Mouse (Mus musculus) ES-E14 (cell line): ENCODE results near the gene Cnksr2.

Experiments
- CHD2 ChIP-seq: IDR thresholded peaks from 2 replicates; pipeline ENCODE4 v1.6.1; 2014; ENCODE audit warnings: mild to moderate bottlenecking, low read depth, low read length, inconsistent platforms
- HCFC1 ChIP-seq: IDR thresholded peaks from 2 replicates; pipeline ENCODE4 v1.6.1; 2012; ENCODE audit warnings: low read length, inconsistent platforms, borderline replicate concordance; ENCODE audit not compliant: insufficient read depth
- MAFK ChIP-seq: IDR thresholded peaks from 2 replicates; pipeline ENCODE4 v1.6.1; 2014; ENCODE audit warnings: mild to moderate bottlenecking, low read depth, low read length, inconsistent platforms; ENCODE audit not compliant: insufficient read depth
- ZNF384 ChIP-seq: IDR thresholded peaks from 2 replicates; pipeline ENCODE4 v1.6.1; 2012; ENCODE audit warnings: low read depth, low read length, inconsistent platforms

DNA sequence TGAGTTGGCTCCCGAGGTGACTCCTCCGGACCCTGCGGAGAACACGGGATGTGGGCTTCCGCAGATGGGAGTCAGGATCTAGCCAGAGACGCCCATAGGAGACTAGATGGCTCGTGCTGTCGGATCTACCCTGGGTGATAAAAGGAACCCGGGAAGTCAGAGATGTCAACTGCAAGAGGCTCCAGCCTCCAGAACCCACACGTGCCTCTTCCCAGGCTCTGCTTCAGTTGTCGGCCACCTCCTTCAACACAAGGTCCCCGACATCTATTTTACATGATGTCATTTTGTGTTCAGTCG lies 698 bp upstream of the Cnksr2 start:
- TF ChIP-seq HCFC1 (no peak), CHD2 (no peak), MAFK (no peak), ZNF384 (no peak)
